Mouse (Mus musculus): ENCODE measurements around the gene Ccdc69. TPM values are rescaled to one million over a fixed set of nuclear protein-coding genes. Genes with fewer than 3 reads are reported as not detected.

Ccdc69 gene
- polyA plus RNA-seq, 1 experiment: 0.04 TPM

DNA sequence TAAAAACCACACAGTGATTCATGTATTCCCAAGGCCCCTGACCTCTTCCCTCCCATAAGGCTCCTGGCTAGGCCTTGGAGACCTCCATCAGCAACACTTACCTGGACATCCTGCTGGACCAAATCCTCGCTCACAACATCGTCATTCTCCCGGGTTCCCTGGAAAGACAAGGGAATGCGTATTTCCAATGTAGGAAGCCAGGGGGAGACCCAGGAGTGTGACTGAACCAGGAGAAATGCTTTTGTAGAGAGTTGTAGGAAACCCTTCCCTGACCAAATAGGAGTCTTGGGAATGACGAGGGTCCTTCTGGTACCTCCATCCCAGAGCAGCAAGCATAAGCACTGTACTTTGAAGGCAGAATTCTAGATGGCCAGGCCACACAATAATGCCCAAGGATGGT, 72.2 kb downstream of the Ccdc69 start:
- TF ChIP-seq CEBPB (IDR thresholded peaks at IDR 0.05; ENCODE audit: low read depth) (no peak), MYOG (IDR thresholded peaks at IDR 0.05; ENCODE audit: control insufficient read depth, extremely low read depth, insufficient read length) (no peak), MAX (IDR thresholded peaks at IDR 0.05) (no peak), CTCF (IDR thresholded peaks at IDR 0.05; ENCODE audit: control insufficient read depth, insufficient read depth, insufficient read length) (no peak), FOSL1 (IDR thresholded peaks at IDR 0.05; ENCODE audit: insufficient read depth, low read length, poor library complexity, severe bottlenecking) (no peak), MYOD1 (IDR thresholded peaks at IDR 0.05; ENCODE audit: control insufficient read depth, insufficient read length, low read depth) (no peak), USF1 (IDR thresholded peaks at IDR 0.05; ENCODE audit: low read depth) (no peak)
- H3K79me3 ChIP-seq (ENCODE audit: low read depth): no peaks in the 10 kb centered on the region
- H3K36me3 ChIP-seq (ENCODE audit: control insufficient read depth, insufficient read depth): peaks cover 95% of the 10 kb centered on the region
- no peak overlapping the region for H3ac ChIP-seq (ENCODE audit: control insufficient read depth, insufficient read length, low read depth)
- H3K79me2 ChIP-seq (ENCODE audit: control insufficient read depth, insufficient read depth): no peaks in the 10 kb centered on the region
- no peak overlapping the region for H3K4me3 ChIP-seq (ENCODE audit: insufficient read depth, poor library complexity, severe bottlenecking)
- no peaks in the 10 kb centered on the region for H3K27me3 ChIP-seq (ENCODE audit: control insufficient read depth, insufficient read depth, insufficient read length)

DNA sequence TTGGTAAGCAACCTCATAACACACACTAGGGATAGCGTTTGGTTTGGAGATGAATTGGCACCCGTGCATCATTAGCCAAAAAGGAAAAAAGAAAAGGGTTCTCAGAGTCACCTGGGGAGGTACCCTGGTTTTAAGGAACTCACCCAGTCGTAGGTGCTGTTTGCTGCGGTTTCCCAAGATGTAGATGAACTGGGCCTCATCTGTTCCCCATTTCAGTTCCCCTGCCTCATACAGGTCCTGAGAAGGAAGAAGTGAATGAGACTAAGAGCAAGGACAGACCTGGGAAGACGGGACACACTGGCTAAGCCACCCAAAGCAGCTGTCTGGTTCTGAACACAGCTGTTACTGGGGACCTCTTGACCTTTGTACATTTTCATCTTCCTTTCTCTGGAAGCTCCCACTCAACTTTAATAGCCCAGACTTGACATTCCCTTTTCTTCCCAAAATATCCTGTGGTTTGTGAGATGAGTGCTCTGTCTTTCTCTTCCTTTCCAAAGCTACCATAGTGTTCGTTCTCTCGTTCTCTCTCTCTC, 72.9 kb downstream of the Ccdc69 start:
- TF ChIP-seq CEBPB (IDR thresholded peaks at IDR 0.05; ENCODE audit: low read depth) (no peak), MYOG (IDR thresholded peaks at IDR 0.05; ENCODE audit: control insufficient read depth, extremely low read depth, insufficient read length) (no peak), USF1 (IDR thresholded peaks at IDR 0.05; ENCODE audit: low read depth) (no peak), MYOD1 (IDR thresholded peaks at IDR 0.05; ENCODE audit: control insufficient read depth, insufficient read length, low read depth) (peak; percentile 41), FOSL1 (IDR thresholded peaks at IDR 0.05; ENCODE audit: insufficient read depth, low read length, poor library complexity, severe bottlenecking) (no peak), CTCF (IDR thresholded peaks at IDR 0.05; ENCODE audit: control insufficient read depth, insufficient read depth, insufficient read length) (no peak), MAX (IDR thresholded peaks at IDR 0.05) (no peak)
- no peaks in the 10 kb centered on the region for H3K27me3 ChIP-seq (ENCODE audit: control insufficient read depth, insufficient read depth, insufficient read length)

More for the DNA sequence above, 72.9 kb downstream of the Ccdc69 start:
- no peak overlapping the region for H3ac ChIP-seq (ENCODE audit: control insufficient read depth, insufficient read length, low read depth)
- no peaks in the 10 kb centered on the region for H3K79me2 ChIP-seq (ENCODE audit: control insufficient read depth, insufficient read depth)
- H3K79me3 ChIP-seq (ENCODE audit: low read depth): no peaks in the 10 kb centered on the region
- H3K4me3 ChIP-seq (ENCODE audit: insufficient read depth, poor library complexity, severe bottlenecking): no peak overlapping the region
- H3K36me3 ChIP-seq (ENCODE audit: control insufficient read depth, insufficient read depth): peaks cover 95% of the 10 kb centered on the region

Other genes starting within 250 kb of the Ccdc69 start
- 0.25 TPM for gene Lyrm7, start 217.2 kb downstream of the Ccdc69 start, polyA plus RNA-seq (2012; fragmentation: generic; extraction: Trizol)
- gene Hint1, start 211.7 kb downstream of the Ccdc69 start, polyA plus RNA-seq (2012; fragmentation: generic; extraction: Trizol): 1,165 TPM
- gene Gpx3, start 175.7 kb downstream of the Ccdc69 start, polyA plus RNA-seq (2012; fragmentation: generic; extraction: Trizol): 2.0 TPM
- gene Tnip1, start 115.2 kb downstream of the Ccdc69 start, polyA plus RNA-seq (2012; fragmentation: generic; extraction: Trizol): 18.8 TPM
- 628 TPM for gene Anxa6, start 44.7 kb downstream of the Ccdc69 start, polyA plus RNA-seq (2012; fragmentation: generic; extraction: Trizol)
- 2.9 TPM for gene Gm2a, start 20.0 kb upstream of the Ccdc69 start, polyA plus RNA-seq (2012; fragmentation: generic; extraction: Trizol)
- gene Slc36a3, start 73.6 kb upstream of the Ccdc69 start, polyA plus RNA-seq (2012; fragmentation: generic; extraction: Trizol): 0.01 TPM
- gene Slc36a2, start 106.9 kb upstream of the Ccdc69 start, polyA plus RNA-seq (2012; fragmentation: generic; extraction: Trizol): not detected
- gene Slc36a1, start 126.2 kb upstream of the Ccdc69 start, polyA plus RNA-seq (2012; fragmentation: generic; extraction: Trizol): 4.5 TPM